Mouse (Mus musculus) limb, embryonic 15.5 days (tissue): Measurements from ENCODE around the gene Nr1d1. TPM values are rescaled to one million over a fixed set of nuclear protein-coding genes. Genes with fewer than 3 reads are reported as not detected.
A peak's percentile ranks its signal among the peaks of the same experiment; 100 is the strongest.

Experiments
- ATAC-seq: fragments of 200-750 bp; cut with Nextera tagmentation; 2 replicates; pipeline ENCODE4 v1.8.0; 2017; ENCODE audit warnings: low read depth, moderate TSS enrichment; ENCODE audit not compliant: insufficient number of reproducible peaks, low FRiP score, low TSS enrichment
- H3K27ac ChIP-seq: fragments of 300-500 bp; sonication (generic); 2 replicates; pipeline ENCODE4 v1.5.1; 2015; ENCODE audit warnings: moderate library complexity, mild to moderate bottlenecking, inconsistent platforms
- H3K27me3 ChIP-seq: fragments of 300-500 bp; sonication (generic); 2 replicates; pipeline ENCODE4 v1.6.1; 2015; ENCODE audit warnings: inconsistent platforms
- H3K36me3 ChIP-seq: fragments of 300-500 bp; sonication (generic); 2 replicates; pipeline ENCODE4 v1.6.1; 2015; ENCODE audit warnings: inconsistent platforms
- H3K4me1 ChIP-seq: fragments of 300-500 bp; sonication (generic); 2 replicates; pipeline ENCODE4 v1.6.1; 2015; ENCODE audit warnings: inconsistent platforms
- H3K4me2 ChIP-seq: fragments of 300-500 bp; sonication (generic); 2 replicates; pipeline ENCODE4 v1.6.1; 2015; ENCODE audit warnings: mild to moderate bottlenecking, inconsistent platforms
- H3K4me3 ChIP-seq: fragments of 300-500 bp; sonication (generic); 2 replicates; pipeline ENCODE4 v1.5.1; 2015; ENCODE audit warnings: mild to moderate bottlenecking, inconsistent platforms
- H3K9ac ChIP-seq: fragments of 300-500 bp; sonication (generic); 2 replicates; pipeline ENCODE4 v1.6.1; 2015; ENCODE audit warnings: inconsistent platforms
- H3K9me3 ChIP-seq: fragments of 300-500 bp; sonication (generic); 2 replicates; pipeline ENCODE4 v1.6.1; 2016; ENCODE audit warnings: inconsistent platforms
- WGBS: fragments of 180-500 bp; shearing (Covaris S2); methylation state at CpG from one replicate; pipeline ENCODE4 v1.1.7; 2015; 5-methylcytosine and 5-hydroxymethylcytosine counted together
- polyA plus RNA-seq: library from polyadenylated mRNA; unstranded; fragments of >200 nt; fragmentation: Nextera tagmentation; extraction: Ambion mirVana; gene quantifications from 2 replicates; pipeline ENCODE4 v1.2.1, GENCODE M21; 2015

Nr1d1 gene
- polyA plus RNA-seq, 1 experiment from 2014 or later: 1.2 TPM

DNA sequence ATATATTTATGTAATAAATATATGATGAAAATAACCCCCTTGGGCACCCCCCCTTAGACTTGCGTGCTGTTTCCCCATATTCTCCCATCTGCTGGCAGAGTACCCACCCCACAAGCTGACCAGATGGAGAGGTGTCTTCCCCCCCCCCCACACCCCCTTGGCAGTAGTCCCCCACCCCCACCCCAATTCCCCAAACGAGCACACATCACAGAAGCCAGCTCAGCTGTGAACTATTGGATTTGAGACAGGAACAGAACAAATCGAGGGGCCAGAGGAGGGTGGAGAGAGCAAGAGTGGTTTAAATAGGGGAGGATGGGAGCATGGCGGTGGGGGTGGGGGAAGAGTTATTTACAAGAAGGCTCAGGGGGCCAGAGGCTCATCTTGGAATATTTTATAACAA, 7.4 kb downstream of the Nr1d1 start:
- Histone ChIP-seq H3K9me3 (no peaks in the 10 kb centered on the region), H3K36me3 (peaks cover 56% of the 10 kb centered on the region), H3K4me1 (peaks cover 61% of the 10 kb centered on the region), H3K27me3 (no peaks in the 10 kb centered on the region), H3K27ac (peak overlapping the region; percentile 70; the same call in 1 of the 2 replicates), H3K9ac (no peak overlapping the region), H3K4me3 (0 out of 2 replicates have a peak overlapping the region, but pooled peaks have one; percentile 13), H3K4me2 (peak overlapping the region; percentile 27; the same call in 1 of the 2 replicates)
- WGBS: 25% methylated on average over 4 of the region's 4 CpGs
- ATAC-seq: no peak

- H3K4me3 ChIP-seq: no peak overlapping the region
- H3K36me3 ChIP-seq: peaks cover 56% of the 10 kb centered on the region
- H3K4me2 ChIP-seq: 0 out of 2 replicates have a peak overlapping the region, but pooled peaks have one; percentile 7
- 18% methylated on average over 9 of the region's 9 CpGs for WGBS
- ATAC-seq: no peak
- H3K4me1 ChIP-seq: peaks cover 59% of the 10 kb centered on the region
- H3K27me3 ChIP-seq: no peaks in the 10 kb centered on the region
- H3K9me3 ChIP-seq: no peaks in the 10 kb centered on the region
- no peak overlapping the region for H3K27ac ChIP-seq
- H3K9ac ChIP-seq: no peak overlapping the region
Measured at GRCm38 (mm10) chr11:98767276-98767675, 7.9 kb downstream of the Nr1d1 start.

DNA sequence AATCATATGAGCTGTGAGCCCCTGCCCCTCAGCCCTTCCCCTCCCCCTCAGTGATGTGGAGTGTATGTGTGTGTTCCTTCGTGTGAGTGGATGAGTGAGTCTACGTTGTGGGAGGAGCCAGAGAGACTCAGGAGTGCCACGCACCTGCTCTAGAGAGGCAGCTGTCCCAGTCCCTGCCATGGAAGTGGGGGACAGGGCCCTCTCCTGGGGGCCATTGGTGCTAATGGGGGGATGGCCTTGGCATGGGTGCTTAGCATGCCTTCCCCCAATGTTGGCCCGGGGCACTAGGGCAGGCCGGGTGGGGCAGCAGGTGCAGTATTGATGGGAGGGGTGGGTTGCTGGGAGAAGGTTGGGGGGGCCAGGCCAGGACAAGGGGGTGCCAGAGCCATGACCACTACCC, 8.3 kb downstream of the Nr1d1 start:
- Histone ChIP-seq H3K4me2 (no peak overlapping the region), H3K27ac (no peak overlapping the region), H3K4me1 (peaks cover 56% of the 10 kb centered on the region), H3K9ac (no peak overlapping the region), H3K27me3 (no peaks in the 10 kb centered on the region), H3K36me3 (peaks cover 60% of the 10 kb centered on the region), H3K9me3 (no peaks in the 10 kb centered on the region), H3K4me3 (no peak overlapping the region)
- 65% methylated on average over 5 of the region's 5 CpGs for WGBS
- ATAC-seq: no peak

- H3K4me2 ChIP-seq: no peak overlapping the region
- WGBS: 53% methylated on average over 2 of the region's 2 CpGs
- H3K36me3 ChIP-seq: peaks cover 63% of the 10 kb centered on the region
- H3K9me3 ChIP-seq: no peaks in the 10 kb centered on the region
- no peak for ATAC-seq
- H3K4me1 ChIP-seq: peaks cover 53% of the 10 kb centered on the region
- no peak overlapping the region for H3K4me3 ChIP-seq
- H3K9ac ChIP-seq: no peak overlapping the region
- H3K27me3 ChIP-seq: no peaks in the 10 kb centered on the region
- no peak overlapping the region for H3K27ac ChIP-seq
Measured at GRCm38 (mm10) chr11:98766346-98766745, 8.8 kb downstream of the Nr1d1 start.

GRCm38 (mm10) chr11:98765421-98766309, 9.5 kb downstream of the Nr1d1 start:
- WGBS: 39% methylated on average over 9 of the region's 9 CpGs
- Histone ChIP-seq H3K9me3 (no peaks in the 10 kb centered on the region; the same call in 1 of the 2 replicates), H3K9ac (no peak overlapping the region), H3K4me1 (peaks cover 53% of the 10 kb centered on the region), H3K36me3 (peaks cover 67% of the 10 kb centered on the region), H3K4me3 (no peak overlapping the region), H3K27me3 (no peaks in the 10 kb centered on the region), H3K4me2 (no peak overlapping the region), H3K27ac (peak overlapping the region; percentile 67)
- ATAC-seq: no peak

DNA sequence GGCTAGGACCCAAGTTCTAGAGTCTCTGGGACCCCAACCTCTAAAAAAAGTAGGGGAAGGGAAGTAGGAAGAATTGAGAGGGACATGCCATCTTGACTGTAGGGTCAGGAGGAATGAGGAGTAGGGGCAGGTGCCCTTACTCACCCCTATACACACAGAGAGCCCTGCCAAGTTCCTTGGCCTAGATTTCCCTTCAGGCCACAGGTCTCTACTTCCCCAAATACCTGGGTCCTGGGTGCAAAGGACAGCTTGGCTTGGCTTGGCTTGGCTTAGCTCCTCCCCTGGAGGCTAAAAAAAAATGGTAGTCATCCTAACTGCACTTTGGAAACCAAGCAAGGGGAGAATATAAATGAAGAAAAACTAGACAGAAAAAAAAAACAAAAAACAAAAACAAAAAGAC, 10.4 kb downstream of the Nr1d1 start:
- H3K36me3 ChIP-seq: peaks cover 67% of the 10 kb centered on the region
- no peak overlapping the region for H3K27ac ChIP-seq

DNA sequence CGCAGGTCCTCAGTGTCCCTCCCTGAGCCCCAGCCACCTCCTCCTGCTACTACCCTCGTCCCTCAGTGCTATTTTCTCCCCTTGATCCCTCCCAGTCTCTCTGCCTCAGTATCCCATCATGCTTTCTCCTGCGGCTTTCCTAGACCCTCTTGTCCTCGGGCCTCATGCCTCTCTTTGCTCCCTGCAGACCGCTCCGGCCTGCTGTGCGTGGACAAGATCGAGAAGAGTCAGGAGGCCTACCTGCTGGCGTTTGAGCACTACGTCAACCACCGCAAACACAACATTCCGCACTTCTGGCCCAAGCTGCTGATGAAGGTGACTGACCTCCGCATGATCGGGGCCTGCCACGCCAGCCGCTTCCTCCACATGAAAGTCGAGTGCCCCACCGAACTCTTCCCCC, 11.0 kb downstream of the Nr1d1 start:
- peaks cover 53% of the 10 kb centered on the region for H3K4me1 ChIP-seq
- ATAC-seq: no peak
- H3K9me3 ChIP-seq: no peaks in the 10 kb centered on the region; the same call in 1 of the 2 replicates
- no peak overlapping the region for H3K4me3 ChIP-seq
- no peaks in the 10 kb centered on the region for H3K27me3 ChIP-seq
- no peak overlapping the region for H3K9ac ChIP-seq
- no peak overlapping the region for H3K4me2 ChIP-seq
- H3K27ac ChIP-seq: peak overlapping the region; percentile 47; the same call in 1 of the 2 replicates
- peaks cover 64% of the 10 kb centered on the region for H3K36me3 ChIP-seq
- WGBS: 87% methylated on average over 18 of the region's 18 CpGs

More for the DNA sequence above, 10.4 kb downstream of the Nr1d1 start:
- ATAC-seq: no peak
- Histone ChIP-seq H3K9ac (no peak overlapping the region), H3K4me3 (no peak overlapping the region), H3K27me3 (no peaks in the 10 kb centered on the region), H3K9me3 (no peaks in the 10 kb centered on the region; the same call in 1 of the 2 replicates), H3K4me1 (peaks cover 53% of the 10 kb centered on the region), H3K4me2 (no peak overlapping the region)

GRCm38 (mm10) chr11:98763502-98763861, 11.7 kb downstream of the Nr1d1 start:
- Histone ChIP-seq H3K27me3 (no peaks in the 10 kb centered on the region), H3K4me2 (no peak overlapping the region), H3K4me1 (peaks cover 48% of the 10 kb centered on the region), H3K9ac (no peak overlapping the region), H3K36me3 (peaks cover 63% of the 10 kb centered on the region), H3K27ac (peak overlapping the region; percentile 47), H3K4me3 (no peak overlapping the region), H3K9me3 (no peaks in the 10 kb centered on the region; the same call in 1 of the 2 replicates)
- ATAC-seq: peak; percentile 1; the same call in 1 of the 2 replicates
- 81% methylated on average over 8 of the region's 8 CpGs for WGBS

- 61% methylated on average over 17 of the region's 17 CpGs for WGBS
- ATAC-seq: peak; percentile 75
- H3K4me2 ChIP-seq: no peak overlapping the region
- no peak overlapping the region for H3K4me3 ChIP-seq
- no peaks in the 10 kb centered on the region for H3K27me3 ChIP-seq
- peak overlapping the region; percentile 62 for H3K27ac ChIP-seq
- H3K9ac ChIP-seq: no peak overlapping the region
- H3K9me3 ChIP-seq: no peaks in the 10 kb centered on the region; the same call in 1 of the 2 replicates
- peaks cover 62% of the 10 kb centered on the region for H3K36me3 ChIP-seq
- peaks cover 42% of the 10 kb centered on the region for H3K4me1 ChIP-seq
Measured at GRCm38 (mm10) chr11:98762756-98763501, 12.2 kb downstream of the Nr1d1 start.

GRCm38 (mm10) chr11:98761939-98762338, 13.2 kb downstream of the Nr1d1 start:
- Histone ChIP-seq H3K4me1 (peaks cover 32% of the 10 kb centered on the region), H3K27ac (0 out of 2 replicates have a peak overlapping the region, but pooled peaks have one; percentile 6), H3K4me3 (no peak overlapping the region), H3K9me3 (no peaks in the 10 kb centered on the region; the same call in 1 of the 2 replicates), H3K27me3 (no peaks in the 10 kb centered on the region), H3K9ac (no peak overlapping the region), H3K4me2 (no peak overlapping the region), H3K36me3 (peaks cover 72% of the 10 kb centered on the region)
- WGBS: 94% methylated on average over 4 of the region's 4 CpGs
- ATAC-seq: no peak

DNA sequence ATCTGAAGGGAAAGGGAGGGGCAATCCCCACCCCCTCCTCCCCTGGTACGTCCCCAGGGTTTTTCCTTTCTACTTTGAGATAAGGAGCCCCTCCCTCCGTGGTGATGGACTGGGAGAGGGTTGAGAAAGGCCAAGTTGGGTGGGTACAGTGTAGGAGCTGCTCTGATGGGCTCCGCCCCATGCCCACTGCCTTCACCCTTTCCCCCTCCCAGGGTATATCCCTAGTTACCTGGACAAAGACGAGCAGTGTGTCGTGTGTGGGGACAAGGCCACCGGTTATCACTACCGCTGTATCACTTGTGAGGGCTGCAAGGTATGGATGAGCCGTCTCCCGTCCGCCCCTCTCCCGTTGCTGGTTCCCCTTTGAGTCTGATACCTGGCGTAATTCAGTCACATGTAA, 18.4 kb downstream of the Nr1d1 start:
- Histone ChIP-seq H3K36me3 (peaks cover 59% of the 10 kb centered on the region), H3K4me3 (no peak overlapping the region), H3K9ac (no peak overlapping the region), H3K9me3 (no peaks in the 10 kb centered on the region; the same call in 1 of the 2 replicates), H3K27ac (no peak overlapping the region), H3K4me2 (no peak overlapping the region), H3K4me1 (peaks cover 34% of the 10 kb centered on the region), H3K27me3 (no peaks in the 10 kb centered on the region)
- ATAC-seq: no peak
- 94% methylated on average over 12 of the region's 12 CpGs for WGBS
